Mouse (Mus musculus) thymus, postnatal 10 days (tissue): ENCODE measurements around the gene Gpr33.

Experiments
- DNase-seq, 2 experiments: peaks; one replicate each; pipeline ENCODE4 v3.0.0; 2021; ENCODE audit warnings: low spot score in 2 of 2

Gene Gpr33

DNA sequence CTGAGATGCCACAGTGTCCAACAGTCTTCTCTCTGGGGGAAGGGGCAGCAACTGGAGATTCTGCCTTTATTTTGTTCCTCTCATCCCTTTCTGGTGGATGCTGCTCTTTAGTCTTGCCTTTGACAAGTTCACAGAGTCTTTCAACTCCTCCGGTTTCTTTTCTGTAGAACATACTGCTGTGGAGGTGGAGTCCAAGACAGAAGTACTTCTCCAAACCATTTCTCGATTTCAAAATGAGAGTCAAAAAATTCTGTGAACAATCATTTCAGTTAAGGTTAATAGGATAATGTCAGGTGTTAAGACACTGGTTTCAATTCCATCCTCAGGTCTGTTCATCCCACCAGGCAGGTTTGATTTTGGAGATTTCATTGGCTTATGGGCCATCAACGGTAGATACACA, at the start of gene Gpr33:
Gene Gpr33 (minus strand): TSS at position 101 of the 400 bp plus-strand sequence.
- DNase-seq = no peak

DNA sequence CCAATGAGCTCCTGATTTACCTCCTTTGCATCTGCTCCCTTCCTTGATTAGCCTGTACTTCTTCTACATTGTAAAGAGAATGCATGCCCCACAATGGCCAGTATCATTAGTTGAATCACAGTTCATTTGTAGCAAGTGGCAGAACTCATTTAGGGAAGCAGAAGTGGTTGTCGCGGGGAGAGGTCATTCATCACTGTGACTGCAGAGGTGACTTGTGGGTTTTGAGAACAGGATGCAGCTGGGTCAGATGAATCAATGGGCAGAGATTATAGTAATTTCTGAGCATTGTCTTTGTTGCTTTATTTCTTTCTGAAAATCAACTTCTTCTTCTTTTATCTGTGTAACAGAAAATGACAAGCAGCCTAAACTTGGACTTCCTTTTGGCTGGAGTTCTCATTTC, 21.5 kb upstream of the Gpr33 start:
- DNase-seq = no peak

DNA sequence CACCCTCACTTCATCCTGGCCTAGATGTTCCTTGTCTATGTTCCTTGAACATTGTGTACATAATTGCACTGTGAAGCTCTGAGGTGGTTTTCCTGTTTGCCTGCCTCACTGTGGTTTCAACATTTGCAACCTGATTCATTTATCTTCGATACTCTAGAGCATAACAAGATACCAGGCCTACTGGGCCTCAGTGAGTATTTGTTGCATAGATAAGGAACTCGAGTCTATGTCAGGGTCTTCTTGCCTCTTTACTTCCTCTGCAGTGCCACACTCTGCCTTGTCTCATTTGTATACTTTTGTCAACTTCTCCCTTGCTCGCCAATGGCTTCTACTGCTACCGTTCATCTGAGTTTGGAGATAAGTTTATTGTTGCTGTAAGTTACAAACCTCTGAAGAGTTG, 18.5 kb upstream of the Gpr33 start:
- DNase-seq = no peak

DNA sequence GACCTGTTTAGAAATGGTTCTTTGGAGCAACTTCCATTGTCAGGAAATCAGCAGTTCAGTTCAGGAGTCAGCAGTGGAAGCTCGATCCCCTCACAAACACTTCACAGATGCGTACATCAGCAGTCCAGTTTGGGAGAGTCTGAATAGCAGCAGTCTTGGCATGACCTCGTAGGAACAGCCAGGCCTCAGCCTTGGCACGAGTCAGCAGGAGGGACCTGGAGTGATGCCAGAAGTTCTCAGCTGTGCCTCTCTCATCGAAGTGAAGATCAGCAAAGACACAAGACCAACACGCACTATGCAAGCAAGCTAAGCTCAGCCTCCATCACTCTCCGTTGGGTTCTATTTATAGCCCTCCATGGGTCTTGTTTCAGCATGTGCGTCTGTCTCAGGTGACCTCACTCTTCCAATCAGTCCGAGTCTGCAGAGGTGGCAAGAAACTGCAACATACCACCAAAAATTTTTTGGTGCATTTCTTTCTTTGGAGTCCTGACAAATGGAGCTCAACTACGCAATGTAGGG, 15.0 kb upstream of the Gpr33 start:
- DNase-seq = no peak

DNA sequence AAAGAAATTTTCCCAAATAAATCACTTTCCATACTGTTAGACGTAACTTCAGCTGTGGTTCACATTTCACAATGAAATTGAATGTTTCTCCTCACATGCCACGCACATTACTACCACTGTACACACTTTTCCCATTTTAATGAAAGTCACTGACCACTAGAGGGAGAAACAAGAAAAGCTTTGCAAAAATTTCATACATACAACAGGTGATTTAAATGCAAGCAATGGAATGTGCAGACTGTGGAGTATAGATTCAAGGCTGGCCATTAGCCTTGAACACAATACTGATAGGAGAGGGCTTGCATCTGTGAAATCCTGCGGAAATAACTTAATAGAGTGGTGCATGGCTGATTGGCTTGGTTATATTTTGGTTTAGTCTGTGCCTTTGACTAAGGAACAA, 10.5 kb upstream of the Gpr33 start:
- no peak for DNase-seq

DNA sequence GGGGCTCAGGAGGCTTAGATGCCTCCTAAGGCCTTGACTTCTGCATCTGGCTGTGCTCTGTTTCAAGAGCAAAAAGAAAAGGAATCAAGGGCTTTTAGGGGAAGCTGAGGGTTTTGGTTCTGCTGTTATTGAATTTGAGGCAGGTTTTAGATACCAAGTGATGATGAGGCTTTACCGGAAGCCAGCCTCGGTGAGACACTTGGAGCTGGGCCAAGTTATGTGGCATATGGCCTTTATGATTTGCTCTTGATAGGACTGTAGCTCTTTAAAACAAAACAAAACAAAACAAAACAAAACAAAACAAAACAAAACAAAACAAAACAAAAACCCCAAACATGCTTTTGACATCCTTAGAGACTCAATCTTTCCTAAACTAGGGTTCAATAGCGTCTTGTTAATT, 7.1 kb upstream of the Gpr33 start:
- DNase-seq = no peak

DNA sequence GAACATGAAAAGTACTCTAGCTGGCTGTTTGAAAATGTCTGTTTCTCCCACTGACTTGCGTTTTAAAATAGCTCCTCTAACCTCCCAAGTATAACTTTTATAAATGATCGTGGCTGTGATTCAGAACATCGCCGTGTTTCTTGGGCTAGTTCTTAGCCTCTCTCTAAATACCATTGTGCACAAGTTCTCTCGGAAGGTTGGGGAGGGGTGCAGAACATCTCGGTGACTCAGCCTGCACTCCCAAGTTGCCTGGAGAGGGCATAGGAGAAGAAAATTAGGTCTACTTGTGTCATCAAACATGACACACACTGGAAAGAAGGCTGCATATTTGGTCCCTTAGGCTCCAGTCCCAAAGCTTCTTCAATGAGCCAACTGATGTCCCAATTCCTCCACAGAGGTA, 4.4 kb upstream of the Gpr33 start:
- DNase-seq = no peak

DNA sequence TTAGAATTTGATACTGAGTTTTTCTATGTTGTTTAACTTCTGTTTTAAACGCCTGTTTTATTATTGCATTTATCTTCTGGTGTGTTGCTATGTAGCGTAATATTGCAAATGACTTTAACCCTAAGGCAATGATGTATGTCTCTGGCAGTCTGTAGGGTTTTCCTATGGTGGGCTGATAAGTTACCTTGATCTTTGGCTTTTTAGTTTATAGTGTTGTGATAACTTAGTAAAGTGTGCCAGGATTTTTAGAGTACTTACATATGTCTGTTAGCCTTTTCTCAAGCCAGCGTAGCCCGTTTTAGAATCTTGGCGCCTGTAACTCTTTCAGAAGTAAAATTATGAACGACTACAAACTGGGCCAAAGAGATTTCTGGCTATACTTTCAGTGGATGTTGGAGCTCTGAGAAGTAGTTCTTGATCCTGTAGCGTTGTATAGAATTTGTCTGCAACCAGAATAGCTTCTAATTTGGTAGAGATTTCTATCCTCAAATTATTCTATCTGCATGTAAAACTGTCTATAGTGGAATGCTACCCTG, 13.3 kb downstream of the Gpr33 start:
- DNase-seq = no peak

DNA sequence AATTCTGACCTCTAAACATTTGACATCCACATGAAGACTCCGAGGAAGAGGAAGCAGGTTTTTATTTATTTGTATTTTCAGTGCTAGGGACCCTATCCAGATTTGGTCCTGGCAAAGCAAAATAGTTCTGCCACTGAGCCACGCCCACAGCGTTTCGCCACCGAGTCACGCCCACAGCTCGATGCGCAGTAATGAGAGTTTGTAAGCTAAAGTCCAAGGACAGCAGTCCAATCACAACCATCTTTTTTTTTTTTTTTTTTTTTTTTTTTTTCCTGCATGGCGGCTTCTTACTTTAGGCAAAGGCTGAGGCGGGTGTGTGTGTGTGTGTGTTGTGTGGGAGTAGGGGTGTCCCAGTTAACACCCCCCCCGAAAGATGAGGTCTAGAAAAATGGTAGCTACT, 13.8 kb downstream of the Gpr33 start:
- DNase-seq = no peak

DNA sequence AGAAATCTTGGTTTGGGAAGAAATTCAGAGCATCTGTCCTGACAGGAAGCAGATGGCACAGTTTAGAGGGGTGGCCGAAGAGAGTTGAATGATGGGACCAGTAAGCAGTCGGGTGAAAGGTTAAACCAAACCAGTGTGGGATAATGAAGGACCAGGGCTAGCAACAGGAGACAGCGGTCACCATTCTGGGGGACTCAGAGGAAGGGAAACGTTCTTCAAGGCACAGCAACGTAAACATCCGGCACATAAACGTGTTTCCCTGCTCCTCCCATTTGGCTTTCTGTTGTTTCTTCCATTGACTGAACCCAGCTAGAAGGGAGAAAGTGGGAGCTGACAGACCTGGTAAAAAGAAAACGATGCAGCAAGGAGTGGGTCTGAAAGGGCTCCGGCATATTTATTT, 14.6 kb downstream of the Gpr33 start:
- DNase-seq = no peak

DNA sequence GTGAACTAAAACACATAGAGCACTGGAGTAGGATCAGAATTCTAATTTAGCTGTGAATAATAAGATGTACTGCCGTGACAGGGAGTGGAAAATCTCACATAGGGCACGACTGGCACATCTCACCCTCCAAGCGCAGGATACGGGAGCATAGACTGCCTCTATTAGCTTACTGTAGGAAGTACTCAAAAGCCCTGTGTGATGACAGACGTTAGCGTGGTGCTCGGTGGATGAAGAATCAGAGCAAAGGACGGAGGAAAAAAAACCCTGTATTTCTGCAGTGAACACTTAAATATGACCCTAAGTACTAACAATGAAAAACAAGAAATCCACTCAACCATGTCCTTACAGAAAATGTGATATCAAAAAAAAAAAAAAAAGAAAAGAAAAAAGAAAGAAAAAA, 15.7 kb downstream of the Gpr33 start:
- DNase-seq = no peak

DNA sequence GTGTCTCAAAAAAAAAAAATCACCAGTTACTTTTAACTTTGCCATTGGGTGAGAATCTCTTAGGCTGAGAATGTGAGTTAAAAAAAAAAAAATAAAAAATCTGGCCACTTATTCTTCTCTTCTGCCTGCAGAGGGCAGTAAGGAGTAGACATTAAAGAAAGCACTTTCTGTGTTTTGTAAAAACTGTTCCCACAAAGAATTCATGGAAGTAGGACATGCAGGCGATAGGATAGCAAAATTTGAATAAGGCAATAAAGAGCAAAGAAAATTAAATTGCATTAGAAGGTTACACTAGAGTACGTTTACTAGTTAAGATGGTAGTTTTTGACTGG, 17.3 kb downstream of the Gpr33 start:
- peak in 1 of 2 experiments; percentile 17 for DNase-seq

DNA sequence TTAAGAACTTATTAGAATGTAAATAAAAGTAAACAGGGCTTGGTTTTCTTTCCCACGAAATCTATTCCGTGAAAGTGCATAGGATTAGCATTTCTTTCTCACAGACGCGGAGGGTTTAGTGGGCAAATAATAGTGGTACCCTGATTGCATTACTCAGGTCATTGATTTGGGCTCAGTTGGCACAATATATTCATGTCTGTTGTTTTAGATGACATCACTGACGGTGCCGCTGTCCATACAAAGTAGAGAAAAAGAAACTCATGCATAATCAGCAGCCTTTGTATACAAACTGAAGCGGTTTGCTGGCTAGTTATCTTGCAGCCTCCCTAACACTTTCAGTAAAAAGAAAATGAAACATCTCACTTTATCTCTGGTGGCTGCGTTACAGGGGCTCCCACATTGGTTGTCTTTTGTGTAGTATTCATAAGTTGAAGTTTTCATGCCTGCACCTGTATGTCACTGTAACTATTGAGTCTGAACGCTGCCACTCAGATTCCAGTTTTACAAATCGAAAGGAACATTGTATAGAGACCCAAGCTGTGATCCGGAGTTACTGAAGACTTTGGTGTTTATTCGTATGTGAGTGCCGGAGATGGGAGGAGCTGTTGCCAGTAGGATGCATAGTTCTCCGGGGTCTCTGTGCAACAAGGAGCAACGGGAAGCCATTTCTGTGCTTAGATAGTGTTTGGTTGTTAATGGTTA, 17.8 kb downstream of the Gpr33 start:
- DNase-seq = no peak

DNA sequence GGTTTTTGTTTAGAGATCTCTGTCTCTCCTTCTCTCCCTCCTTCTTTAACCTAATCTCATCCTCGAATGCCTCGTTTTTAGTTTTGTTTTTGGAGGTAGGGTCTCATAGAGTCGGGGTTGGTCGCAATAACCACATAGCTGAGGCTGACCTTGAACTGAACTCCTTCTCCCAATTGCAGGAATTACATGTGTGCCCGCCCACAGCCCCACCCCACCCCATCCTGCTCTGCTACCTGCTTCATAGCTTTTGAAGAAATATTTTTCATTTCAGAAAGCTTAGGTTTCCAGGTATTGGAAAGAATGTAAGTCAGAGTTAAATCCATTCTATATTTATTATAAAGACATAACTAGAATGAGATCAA, 21.2 kb downstream of the Gpr33 start:
- DNase-seq = no peak

DNA sequence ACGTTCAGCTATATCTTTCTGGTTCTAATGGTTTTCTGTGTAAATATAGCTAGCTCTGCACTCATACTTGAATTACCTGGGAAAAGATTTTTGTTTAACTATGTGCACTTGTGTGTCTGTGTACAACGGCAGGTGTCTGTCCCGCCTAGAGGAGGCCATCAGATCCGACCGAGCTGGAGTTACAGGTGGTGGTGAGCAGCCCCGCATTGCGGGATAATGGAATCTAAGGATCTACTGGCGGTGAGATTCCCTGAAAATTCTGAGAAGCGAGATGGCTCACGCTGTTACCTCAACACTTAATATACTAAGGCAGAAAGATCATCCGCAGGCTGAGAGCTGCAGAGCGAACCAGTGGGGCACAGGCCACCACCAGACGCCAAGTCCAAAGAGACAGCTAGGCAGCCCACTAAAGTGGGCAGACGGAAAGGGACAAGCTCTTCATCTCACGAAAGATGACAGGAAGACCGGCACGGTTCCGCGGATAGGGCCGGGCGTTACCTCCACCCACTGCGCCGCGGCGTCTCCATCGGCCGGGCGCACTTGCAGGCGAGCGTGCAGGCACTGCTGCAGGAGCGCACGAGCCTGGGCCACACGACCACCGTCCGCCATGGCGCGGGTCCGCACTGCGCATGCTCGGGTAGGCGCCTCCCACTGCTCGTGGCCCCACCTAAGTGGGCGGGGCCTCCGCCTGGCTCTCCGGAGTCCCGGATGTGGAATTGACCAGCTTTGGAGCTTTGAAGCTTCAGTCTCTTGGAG, 21.8 kb downstream of the Gpr33 start, which contains the start of gene Dtd2:
Gene Dtd2 (minus strand): TSS at position 625 of the 756 bp plus-strand sequence.
- peak; percentile 90 to 97 for DNase-seq

DNA sequence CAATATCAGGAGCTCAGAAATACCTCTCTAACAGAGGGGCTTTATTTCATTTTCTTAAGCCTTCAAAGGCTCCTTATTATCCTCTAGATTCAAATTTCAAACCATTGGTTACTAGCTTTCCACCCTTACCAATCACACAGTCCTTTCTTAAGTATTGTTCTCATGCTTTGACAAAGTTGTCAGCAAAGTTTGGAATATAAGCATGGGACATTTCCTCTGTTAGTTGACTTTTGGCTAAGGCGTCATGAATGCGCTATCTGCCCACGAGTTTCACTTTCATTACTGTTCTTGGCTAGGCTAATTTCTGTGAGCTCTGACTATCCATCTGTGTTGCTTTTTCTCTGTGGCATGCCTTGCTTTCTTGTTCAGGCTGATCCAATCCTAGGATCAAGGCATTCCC, 25.1 kb downstream of the Gpr33 start:
- DNase-seq = no peak

DNA sequence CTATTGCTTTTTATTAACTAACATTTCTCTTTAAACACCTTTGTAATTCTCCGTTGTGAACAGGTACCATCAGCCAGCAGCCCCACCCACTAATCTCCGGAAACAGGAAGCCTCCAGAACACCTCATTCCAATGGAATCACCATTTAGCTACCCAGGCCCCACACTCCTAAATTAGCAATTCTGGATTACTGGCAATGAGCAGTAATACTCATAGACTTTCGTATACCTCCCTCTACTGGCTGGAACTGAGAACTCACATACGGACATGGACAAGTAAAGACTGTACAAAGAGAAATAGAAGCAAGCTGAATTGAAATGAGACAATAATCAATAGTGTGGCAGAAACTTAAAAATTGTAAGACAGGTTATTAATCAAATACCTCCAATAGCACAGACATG, 26.3 kb downstream of the Gpr33 start:
- peak; percentile 26 to 67 for DNase-seq

DNA sequence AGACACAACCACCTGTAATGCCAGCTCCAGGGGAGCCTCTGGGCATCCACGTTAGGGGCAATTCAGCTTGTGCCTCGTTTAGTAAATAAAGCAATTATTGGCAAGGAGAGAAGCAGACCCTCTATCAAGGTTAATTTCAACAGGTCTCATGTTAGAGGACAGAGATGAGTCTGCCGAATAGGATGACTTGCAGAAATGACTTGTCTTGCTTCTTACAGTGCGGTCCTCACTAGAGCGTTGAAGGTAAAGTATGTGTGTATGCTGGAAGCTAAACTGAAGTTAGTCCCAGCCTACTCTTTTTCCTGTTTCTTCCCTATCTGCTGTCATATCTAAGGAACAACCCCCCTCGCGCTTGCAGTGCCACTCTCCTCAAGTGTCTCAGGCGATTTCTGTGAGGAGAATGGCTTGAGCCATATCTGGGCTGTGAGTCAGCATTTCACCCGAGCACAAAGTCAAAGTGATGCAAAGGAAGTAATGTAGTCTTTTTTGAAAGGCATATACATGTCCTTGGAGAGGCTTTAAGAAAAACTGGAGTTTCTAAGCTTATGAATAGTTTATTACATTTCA, 29.4 kb downstream of the Gpr33 start:
- no peak for DNase-seq

DNA sequence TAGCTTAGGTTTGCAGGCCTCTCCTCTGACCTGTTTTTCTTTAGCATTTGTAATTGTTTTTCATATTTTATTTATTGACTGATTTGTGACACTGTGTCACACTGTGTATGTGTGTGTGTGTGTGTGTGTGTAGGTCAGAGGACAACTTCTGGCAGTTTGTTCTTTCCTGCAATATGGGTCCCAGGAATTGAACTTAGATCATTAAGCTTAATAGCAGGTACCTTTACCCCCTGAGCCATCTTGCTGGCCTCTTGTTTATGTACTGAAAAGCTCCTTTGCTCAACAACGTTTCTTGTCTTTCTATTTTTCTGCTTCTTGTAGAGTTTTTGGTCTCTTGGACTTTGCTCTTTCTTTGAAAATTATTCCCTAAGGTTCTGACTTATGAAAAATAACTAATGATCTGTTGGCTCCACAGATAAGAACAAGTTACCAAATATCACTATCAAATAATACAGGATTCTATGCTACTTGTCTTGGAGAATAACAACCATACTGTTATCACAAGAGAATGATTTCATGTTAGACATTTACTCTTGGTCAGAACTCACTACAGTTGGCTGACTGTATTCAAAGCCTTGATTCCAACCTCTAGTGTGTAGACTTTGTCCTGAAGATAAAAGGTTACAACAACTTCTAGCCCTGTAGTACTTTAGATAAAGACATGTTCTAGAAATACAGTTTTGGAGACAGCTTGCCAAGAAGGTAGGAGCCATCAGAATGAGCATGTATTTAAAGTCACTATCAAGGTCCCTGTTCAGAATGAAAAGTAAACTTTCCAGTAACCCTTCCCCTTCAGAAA, 31.9 kb downstream of the Gpr33 start:
- no peak for DNase-seq

DNA sequence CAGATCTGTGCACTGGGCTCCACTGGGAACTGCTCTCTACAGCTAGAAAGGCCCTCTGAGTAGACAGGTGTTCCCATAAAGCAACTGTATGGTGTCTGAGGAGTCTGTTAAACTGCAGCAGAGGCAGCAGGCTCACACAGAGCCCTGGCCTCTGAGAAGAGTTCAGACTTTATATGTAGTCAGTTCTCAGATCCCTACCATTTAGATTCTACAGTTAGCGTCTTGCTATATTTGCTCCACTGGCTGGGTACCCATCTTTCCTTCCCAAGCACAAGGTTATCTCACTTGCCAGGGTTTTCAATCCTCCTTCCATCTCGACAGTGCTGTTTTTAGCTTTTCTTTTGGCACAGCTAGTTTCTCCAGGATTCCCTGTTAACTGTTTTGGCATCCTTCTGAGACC, 37.2 kb downstream of the Gpr33 start:
- DNase-seq = no peak

DNA sequence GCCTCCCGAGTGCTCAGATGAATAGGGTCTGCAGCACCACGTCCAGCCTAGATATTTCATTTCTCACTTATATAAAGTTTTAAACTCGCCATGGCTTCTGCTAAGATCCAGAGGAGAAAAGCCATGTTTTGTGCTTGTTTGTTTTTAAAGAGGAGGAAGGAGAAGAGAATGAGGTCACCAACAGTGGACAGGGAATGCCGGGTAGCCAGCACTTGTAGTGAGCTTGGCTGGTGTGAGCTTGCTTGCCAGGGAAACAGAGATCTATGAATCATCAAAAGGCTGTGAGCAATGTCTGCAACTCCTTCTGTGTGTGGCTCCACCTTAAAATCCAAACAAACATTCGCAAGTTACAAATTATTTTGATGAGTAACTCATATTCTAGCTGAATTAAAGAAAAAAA, 39.3 kb downstream of the Gpr33 start:
- no peak for DNase-seq

DNA sequence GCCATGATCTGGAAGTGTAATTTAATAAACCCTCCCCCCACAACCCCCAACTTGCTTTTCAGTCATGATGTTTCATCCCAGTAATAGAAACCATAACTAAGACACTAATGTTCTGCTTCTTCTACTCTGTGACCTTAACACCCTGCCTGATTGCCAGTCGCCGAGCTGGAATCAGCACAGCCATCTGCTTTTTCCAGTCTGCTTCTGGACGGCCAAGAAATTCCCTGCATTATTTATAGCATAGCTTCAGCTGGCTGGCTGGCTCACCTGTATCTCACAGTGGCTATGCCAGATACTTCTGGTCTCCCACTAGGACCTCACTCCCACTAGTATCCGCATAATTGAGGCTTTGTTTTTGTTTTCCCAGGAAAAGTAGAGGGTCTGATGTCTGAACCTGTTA, 42.0 kb downstream of the Gpr33 start:
- no peak for DNase-seq
